Comparison of ENCODE assay signal across 8 mouse cellular contexts in genomic region chr3:97766459-97766858, GRCm38 (mm10).
A peak's percentile ranks its signal among the peaks of the same experiment; 100 is the strongest.
DNase-seq lines count a peak whose midpoint lies in the region; ATAC-seq and TF ChIP-seq lines count a peak whose summit lies in the region.

No protein-coding gene starts in this region.

- peak overlapping the region; percentile 73 for H3K4me2 ChIP-seq in lung, embryonic 14.5 days
- H3K4me2 ChIP-seq in embryonic facial prominence, embryonic 14.5 days (ENCODE audit: low read depth, low read length): peak overlapping the region; percentile 90
- peak overlapping the region; percentile 80 for H3K4me2 ChIP-seq in hindbrain, embryonic 16.5 days (ENCODE audit: low read length)
- peak overlapping the region; percentile 91 for H3K4me2 ChIP-seq in midbrain, embryonic 16.5 days (ENCODE audit: low read length)

- peak overlapping the region; percentile 61 for H3K9ac ChIP-seq in lung, embryonic 14.5 days
- H3K9ac ChIP-seq in embryonic facial prominence, embryonic 14.5 days (ENCODE audit: low read depth, low read length): peak overlapping the region; percentile 78
- peak overlapping the region; percentile 90 for H3K9ac ChIP-seq in hindbrain, embryonic 16.5 days (ENCODE audit: low read depth, low read length)
- H3K9ac ChIP-seq in midbrain, embryonic 16.5 days (ENCODE audit: low read depth, low read length): peak overlapping the region; percentile 79

- no peak for ATAC-seq in lung, embryonic 14.5 days (ENCODE audit: insufficient read depth)
- no peak for ATAC-seq in embryonic facial prominence, embryonic 14.5 days (ENCODE audit: low read depth)
- ATAC-seq in hindbrain, embryonic 16.5 days: no peak
- no peak for ATAC-seq in midbrain, embryonic 16.5 days

- peaks cover 17% of the 10 kb centered on the region for H3K4me1 ChIP-seq in lung, embryonic 14.5 days (ENCODE audit: insufficient read depth)
- peaks cover 26% of the 10 kb centered on the region for H3K4me1 ChIP-seq in embryonic facial prominence, embryonic 14.5 days (ENCODE audit: control insufficient read depth, insufficient read depth, low read length)
- peaks cover 35% of the 10 kb centered on the region for H3K4me1 ChIP-seq in hindbrain, embryonic 16.5 days (ENCODE audit: control insufficient read depth, insufficient read depth, low read depth, low read length)
- peaks cover 44% of the 10 kb centered on the region for H3K4me1 ChIP-seq in midbrain, embryonic 16.5 days (ENCODE audit: control insufficient read depth, insufficient read depth, low read length)

- H3K27me3 ChIP-seq in lung, embryonic 14.5 days (ENCODE audit: insufficient read depth, low read length): no peaks in the 10 kb centered on the region
- no peaks in the 10 kb centered on the region for H3K27me3 ChIP-seq in embryonic facial prominence, embryonic 14.5 days (replicated peaks; ENCODE audit: control insufficient read depth, insufficient read depth, low read length)
- no peaks in the 10 kb centered on the region for H3K27me3 ChIP-seq in hindbrain, embryonic 16.5 days (replicated peaks; ENCODE audit: control insufficient read depth, insufficient read depth, low read length)
- no peaks in the 10 kb centered on the region for H3K27me3 ChIP-seq in midbrain, embryonic 16.5 days (ENCODE audit: control insufficient read depth, insufficient read depth, low read depth, low read length)

- no peak for TF ChIP-seq CTCF in lung, embryonic 14.5 days (IDR thresholded peaks at IDR 0.05; ENCODE audit: low read depth)

- peak overlapping the region; percentile 63 for H3K4me3 ChIP-seq in lung, embryonic 14.5 days (ENCODE audit: low read depth, low read length)
- peak overlapping the region; percentile 73 for H3K4me3 ChIP-seq in embryonic facial prominence, embryonic 14.5 days (ENCODE audit: low read depth, low read length)
- H3K4me3 ChIP-seq in hindbrain, embryonic 16.5 days (ENCODE audit: low read length): peak overlapping the region; percentile 83
- peak overlapping the region; percentile 67 for H3K4me3 ChIP-seq in midbrain, embryonic 16.5 days (ENCODE audit: low read depth, low read length)

- WGBS in lung, embryonic 14.5 days: 48% methylated on average over 9 of the region's 9 CpGs
- 35% methylated on average over 9 of the region's 9 CpGs for WGBS in embryonic facial prominence, embryonic 14.5 days
- 45% methylated on average over 9 of the region's 9 CpGs for WGBS in hindbrain, embryonic 16.5 days
- WGBS in midbrain, embryonic 16.5 days: 40% methylated on average over 9 of the region's 9 CpGs

- no peak for DNase-seq in lung, embryonic 14.5 days
- no peak for DNase-seq in lung, postnatal 10 days
- peak; percentile 69 for DNase-seq in embryonic facial prominence, embryonic 14.5 days (ENCODE audit: low spot score)
- DNase-seq in urinary bladder, postnatal 10 days (ENCODE audit: low spot score): no peak
- no peak for DNase-seq in urinary bladder, postnatal 14 days (ENCODE audit: low spot score)
- DNase-seq in T-cell, adult 2 months (ENCODE audit: low spot score): no peak

- no peak overlapping the region for H3K27ac ChIP-seq in lung, embryonic 14.5 days (ENCODE audit: low read depth)
- H3K27ac ChIP-seq in embryonic facial prominence, embryonic 14.5 days (replicated peaks; ENCODE audit: low read depth, low read length): no peak overlapping the region
- H3K27ac ChIP-seq in hindbrain, embryonic 16.5 days (ENCODE audit: low read depth, low read length): no peak overlapping the region
- H3K27ac ChIP-seq in midbrain, embryonic 16.5 days (ENCODE audit: low read length): peak overlapping the region; percentile 97; the same call in 1 of the 2 replicates

- H3K36me3 ChIP-seq in lung, embryonic 14.5 days (ENCODE audit: insufficient read depth): no peaks in the 10 kb centered on the region; the same call in 1 of the 2 replicates
- 0 out of 2 replicates have a peak, but pooled peaks cover 3% of the 10 kb centered on the region for H3K36me3 ChIP-seq in embryonic facial prominence, embryonic 14.5 days (ENCODE audit: control insufficient read depth, insufficient read depth, low read length)
- no peaks in the 10 kb centered on the region for H3K36me3 ChIP-seq in hindbrain, embryonic 16.5 days (ENCODE audit: control insufficient read depth, insufficient read depth, low read length)
- no peaks in the 10 kb centered on the region; the same call in 1 of the 2 replicates for H3K36me3 ChIP-seq in midbrain, embryonic 16.5 days (ENCODE audit: control insufficient read depth, insufficient read depth, low read length)

- no peaks in the 10 kb centered on the region for H3K9me3 ChIP-seq in lung, embryonic 14.5 days (ENCODE audit: low read depth, low read length)
- no peaks in the 10 kb centered on the region for H3K9me3 ChIP-seq in embryonic facial prominence, embryonic 14.5 days (ENCODE audit: control insufficient read depth, low read length)
- H3K9me3 ChIP-seq in hindbrain, embryonic 16.5 days (ENCODE audit: control insufficient read depth, low read length): no peaks in the 10 kb centered on the region
- no peaks in the 10 kb centered on the region for H3K9me3 ChIP-seq in midbrain, embryonic 16.5 days (replicated peaks; ENCODE audit: control insufficient read depth, low read length, poor library complexity, severe bottlenecking)
